Mouse (Mus musculus) midbrain, embryonic 16.5 days (tissue): Measurements from ENCODE around the gene Fibp. TPM values are rescaled to one million over a fixed set of nuclear protein-coding genes. Genes with fewer than 3 reads are reported as not detected.

Experiments
- ATAC-seq: fragments of 200-750 bp; cut with Nextera tagmentation; 2 replicates; pipeline ENCODE4 v1.8.0; 2017; ENCODE audit warnings: moderate TSS enrichment
- H3K27ac ChIP-seq: fragments of 300-500 bp; sonication (generic); 2 replicates; pipeline ENCODE4 v1.5.1; 2014; ENCODE audit warnings: mild to moderate bottlenecking, low read length, mixed read lengths
- H3K27me3 ChIP-seq: fragments of 300-500 bp; sonication (generic); 2 replicates; pipeline ENCODE4 v1.6.1; 2014; ENCODE audit warnings: low read depth, low read length, mixed read lengths; ENCODE audit not compliant: control insufficient read depth, insufficient read depth
- H3K36me3 ChIP-seq: fragments of 300-500 bp; sonication (generic); 2 replicates; pipeline ENCODE4 v1.6.1; 2014; ENCODE audit warnings: mild to moderate bottlenecking, low read length, moderate library complexity, mixed read lengths; ENCODE audit not compliant: control insufficient read depth, insufficient read depth
- H3K4me1 ChIP-seq: fragments of 300-500 bp; sonication (generic); 2 replicates; pipeline ENCODE4 v1.6.1; 2014; ENCODE audit warnings: mild to moderate bottlenecking, low read length, mixed read lengths; ENCODE audit not compliant: control insufficient read depth, insufficient read depth
- H3K4me2 ChIP-seq: fragments of 300-500 bp; sonication (generic); 2 replicates; pipeline ENCODE4 v1.6.1; 2014; ENCODE audit warnings: mild to moderate bottlenecking, low read length, mixed read lengths
- H3K4me3 ChIP-seq: fragments of 300-500 bp; sonication (generic); 2 replicates; pipeline ENCODE4 v1.5.1; 2014; ENCODE audit warnings: low read depth, mild to moderate bottlenecking, low read length, moderate library complexity, mixed read lengths
- H3K9ac ChIP-seq: fragments of 300-500 bp; sonication (generic); 2 replicates; pipeline ENCODE4 v1.6.1; 2014; ENCODE audit warnings: low read depth, low read length, mixed read lengths
- H3K9me3 ChIP-seq: fragments of 300-500 bp; sonication (generic); replicated peaks from 2 replicates; pipeline ENCODE4 v1.6.1; 2014; ENCODE audit warnings: mild to moderate bottlenecking, low read length, mixed read lengths; ENCODE audit not compliant: control insufficient read depth, poor library complexity, severe bottlenecking
- WGBS: fragments of 180-500 bp; shearing (Covaris S2); extraction: QIAGEN DNeasy Blood & Tissue Kit; methylation state at CpG from one replicate; pipeline ENCODE4 v1.1.7; 2014; 5-methylcytosine and 5-hydroxymethylcytosine counted together
- polyA plus RNA-seq: library from polyadenylated mRNA; unstranded; fragments of >200 nt; fragmentation: Nextera tagmentation; extraction: Ambion mirVana; gene quantifications from 2 replicates; pipeline ENCODE4 v1.2.1, GENCODE M21; 2015

The Fibp gene
- polyA plus RNA-seq, 1 experiment from 2014 or later: 178 TPM

GRCm38 (mm10) chr19:5481398-5481797 lies 21.0 kb downstream of the Fibp start:
- Histone ChIP-seq H3K27me3 (no peaks in the 10 kb centered on the region), H3K36me3 (peaks cover 30% of the 10 kb centered on the region), H3K4me1 (peaks cover 2% of the 10 kb centered on the region; the same call in 1 of the 2 replicates), H3K27ac (no peak overlapping the region), H3K4me3 (no peak overlapping the region), H3K9ac (no peak overlapping the region), H3K9me3 (no peaks in the 10 kb centered on the region), H3K4me2 (no peak overlapping the region)
- 93% methylated on average over 10 of the region's 10 CpGs for WGBS
- no peak for ATAC-seq

GRCm38 (mm10) chr19:5483386-5484359 lies 23.3 kb downstream of the Fibp start:
- no peak for ATAC-seq
- no peaks in the 10 kb centered on the region for H3K27me3 ChIP-seq
- H3K9me3 ChIP-seq: no peaks in the 10 kb centered on the region
- peaks cover 27% of the 10 kb centered on the region for H3K36me3 ChIP-seq
- WGBS: 94% methylated on average over 19 of the region's 19 CpGs
- no peak overlapping the region for H3K4me3 ChIP-seq
- H3K27ac ChIP-seq: no peak overlapping the region
- H3K4me1 ChIP-seq: peaks cover 17% of the 10 kb centered on the region
- no peak overlapping the region for H3K9ac ChIP-seq
- H3K4me2 ChIP-seq: no peak overlapping the region

GRCm38 (mm10) chr19:5484496-5484895 lies 24.1 kb downstream of the Fibp start:
- Histone ChIP-seq H3K27me3 (no peaks in the 10 kb centered on the region), H3K4me1 (peaks cover 20% of the 10 kb centered on the region), H3K36me3 (peaks cover 26% of the 10 kb centered on the region), H3K27ac (no peak overlapping the region), H3K9ac (no peak overlapping the region), H3K4me3 (no peak overlapping the region), H3K4me2 (no peak overlapping the region), H3K9me3 (no peaks in the 10 kb centered on the region)
- WGBS: 93% methylated on average over 5 of the region's 5 CpGs
- ATAC-seq: no peak

GRCm38 (mm10) chr19:5485371-5485770 lies 25.0 kb downstream of the Fibp start:
- no peak overlapping the region for H3K4me2 ChIP-seq
- no peak overlapping the region for H3K9ac ChIP-seq
- no peaks in the 10 kb centered on the region for H3K9me3 ChIP-seq
- 94% methylated on average over 8 of the region's 8 CpGs for WGBS
- H3K4me3 ChIP-seq: no peak overlapping the region
- ATAC-seq: no peak
- H3K36me3 ChIP-seq: peaks cover 23% of the 10 kb centered on the region
- H3K4me1 ChIP-seq: peaks cover 23% of the 10 kb centered on the region
- H3K27ac ChIP-seq: no peak overlapping the region
- no peaks in the 10 kb centered on the region for H3K27me3 ChIP-seq

GRCm38 (mm10) chr19:5485821-5486220 lies 25.4 kb downstream of the Fibp start:
- 89% methylated on average over 7 of the region's 7 CpGs for WGBS

GRCm38 (mm10) chr19:5486286-5486685 lies 25.9 kb downstream of the Fibp start:
- no peak overlapping the region for H3K27ac ChIP-seq
- no peak overlapping the region for H3K4me2 ChIP-seq
- 89% methylated on average over 8 of the region's 8 CpGs for WGBS
- no peak for ATAC-seq
- H3K4me1 ChIP-seq: peaks cover 23% of the 10 kb centered on the region
- H3K9me3 ChIP-seq: no peaks in the 10 kb centered on the region
- peaks cover 22% of the 10 kb centered on the region for H3K36me3 ChIP-seq
- H3K4me3 ChIP-seq: no peak overlapping the region
- no peak overlapping the region for H3K9ac ChIP-seq
- no peaks in the 10 kb centered on the region for H3K27me3 ChIP-seq

More at GRCm38 (mm10) chr19:5485821-5486220, 25.4 kb downstream of the Fibp start:
- Histone ChIP-seq H3K27me3 (no peaks in the 10 kb centered on the region), H3K4me3 (no peak overlapping the region), H3K36me3 (peaks cover 22% of the 10 kb centered on the region), H3K27ac (no peak overlapping the region), H3K4me1 (peaks cover 23% of the 10 kb centered on the region), H3K9me3 (no peaks in the 10 kb centered on the region), H3K4me2 (no peak overlapping the region), H3K9ac (no peak overlapping the region)
- no peak for ATAC-seq

- Histone ChIP-seq H3K27me3 (no peaks in the 10 kb centered on the region), H3K27ac (no peak overlapping the region), H3K4me2 (0 out of 2 replicates have a peak overlapping the region, but pooled peaks have one; percentile 5), H3K9me3 (no peaks in the 10 kb centered on the region), H3K9ac (no peak overlapping the region), H3K4me3 (no peak overlapping the region), H3K36me3 (peaks cover 20% of the 10 kb centered on the region), H3K4me1 (peaks cover 25% of the 10 kb centered on the region)
- WGBS: 92% methylated on average over 4 of the region's 4 CpGs
- no peak for ATAC-seq
Observed at GRCm38 (mm10) chr19:5486771-5487170, 26.4 kb downstream of the Fibp start.

- H3K27ac ChIP-seq: peak within 1 kb of the TSS; percentile 99
- H3K9ac ChIP-seq: peak within 1 kb of the TSS; percentile 70
- no peaks in the 10 kb centered on the region for H3K27me3 ChIP-seq
- ATAC-seq: peak; percentile 69
- H3K4me2 ChIP-seq: peak within 1 kb of the TSS; percentile 84
- peaks cover 14% of the 10 kb centered on the region for H3K36me3 ChIP-seq
- no peaks in the 10 kb centered on the region for H3K9me3 ChIP-seq
- H3K4me3 ChIP-seq: peak within 1 kb of the TSS; percentile 58
- under 1% methylated on average over 39 of the region's 39 CpGs for WGBS
- peaks cover 35% of the 10 kb centered on the region for H3K4me1 ChIP-seq
Observed at GRCm38 (mm10) chr19:5487768-5488550, 27.5 kb downstream of the Fibp start, which contains the start of gene Mus81. Gene Mus81, minus strand, starts transcription at chr19:5488402.
